Mouse (Mus musculus) limb, embryonic 14.5 days (tissue): ENCODE results near the gene Cipc. TPM values are rescaled to one million over a fixed set of nuclear protein-coding genes. Genes with fewer than 3 reads are reported as not detected.

Experiments
- ATAC-seq: fragments of 200-750 bp; cut with Nextera tagmentation; 2 replicates; pipeline ENCODE4 v1.8.0; 2017; ENCODE audit warnings: low read depth, moderate number of reproducible peaks, moderate TSS enrichment; ENCODE audit not compliant: low FRiP score
- DNase-seq: peaks from one replicate; pipeline ENCODE4 v3.0.0-alpha.2; 2015; ENCODE audit warnings: low spot score
- H3K27ac ChIP-seq: fragments of 300-500 bp; sonication (generic); replicated peaks from 2 replicates; pipeline ENCODE4 v1.5.1; 2014; ENCODE audit warnings: low read depth, mild to moderate bottlenecking, low read length, moderate library complexity, mixed read lengths
- H3K27me3 ChIP-seq: fragments of 300-500 bp; sonication (generic); 2 replicates; pipeline ENCODE4 v1.6.1; 2014; ENCODE audit warnings: low read length, mixed read lengths; ENCODE audit not compliant: control insufficient read depth, insufficient read depth
- H3K36me3 ChIP-seq: fragments of 300-500 bp; sonication (generic); 2 replicates; pipeline ENCODE4 v1.6.1; 2014; ENCODE audit warnings: mild to moderate bottlenecking, low read length, moderate library complexity, mixed read lengths; ENCODE audit not compliant: control insufficient read depth, insufficient read depth
- H3K4me1 ChIP-seq: fragments of 300-500 bp; sonication (generic); 2 replicates; pipeline ENCODE4 v1.6.1; 2014; ENCODE audit warnings: antibody characterized with exemption, low read length, mixed read lengths; ENCODE audit not compliant: control insufficient read depth, insufficient read depth
- H3K4me2 ChIP-seq: fragments of 300-500 bp; sonication (generic); replicated peaks from 2 replicates; pipeline ENCODE4 v1.6.1; 2014; ENCODE audit warnings: low read depth, mild to moderate bottlenecking, low read length, moderate library complexity; ENCODE audit not compliant: severe bottlenecking
- H3K4me3 ChIP-seq: fragments of 300-500 bp; sonication (generic); replicated peaks from 2 replicates; pipeline ENCODE4 v1.5.1; 2014; ENCODE audit warnings: low read length
- H3K9ac ChIP-seq: fragments of 300-500 bp; sonication (generic); 2 replicates; pipeline ENCODE4 v1.6.1; 2014; ENCODE audit warnings: mild to moderate bottlenecking, low read depth, low read length, moderate library complexity; ENCODE audit not compliant: severe bottlenecking
- H3K9me3 ChIP-seq: fragments of 300-500 bp; sonication (generic); 2 replicates; pipeline ENCODE4 v1.6.1; 2016; ENCODE audit warnings: low read length; ENCODE audit not compliant: control insufficient read depth
- POLR2A ChIP-seq: fragments of 200-500 bp; IDR thresholded peaks from 2 replicates; pipeline ENCODE4 v1.8.0; 2012; ENCODE audit warnings: inconsistent platforms, mild to moderate bottlenecking, moderate library complexity, borderline replicate concordance; ENCODE audit not compliant: insufficient read depth, insufficient read length; ENCODE audit errors: extremely low read depth
- WGBS: fragments of 180-500 bp; shearing (Covaris S2); extraction: QIAGEN DNeasy Blood & Tissue Kit; methylation state at CpG from one replicate; pipeline ENCODE4 v1.1.7; 2014; 5-methylcytosine and 5-hydroxymethylcytosine counted together
- polyA plus RNA-seq, 2 experiments: library from polyadenylated mRNA; depleted of rRNA in 1 of 2; stranded (reverse) in 1 of 2; unstranded in 1 of 2; fragments of >200 nt; fragmentation: Nextera tagmentation in 1 of 2; extraction: Ambion mirVana in 1 of 2; gene quantifications; 2 replicates each; pipeline versions ENCODE4 v1.2.1 to v1.2.3; 2012 to 2014

The Cipc gene
- polyA plus RNA-seq, 2 experiments: 20.0 to 31.3 TPM

- no peak overlapping the region for H3K27ac ChIP-seq
- no peaks in the 10 kb centered on the region for H3K27me3 ChIP-seq
- no peak for DNase-seq
- 64% methylated on average over 5 of the region's 5 CpGs for WGBS
- H3K4me1 ChIP-seq: peaks cover 2% of the 10 kb centered on the region; the same call in 1 of the 2 replicates
- TF ChIP-seq POLR2A: no peak
- H3K4me3 ChIP-seq: no peak overlapping the region
- ATAC-seq: no peak
- no peaks in the 10 kb centered on the region for H3K36me3 ChIP-seq
- no peak overlapping the region for H3K4me2 ChIP-seq
- H3K9ac ChIP-seq: no peak overlapping the region
- no peaks in the 10 kb centered on the region for H3K9me3 ChIP-seq
These were observed 4.9 kb upstream of the Cipc start for GRCm38 (mm10) chr12:86941734-86942486.

- no peaks in the 10 kb centered on the region for H3K9me3 ChIP-seq
- no peaks in the 10 kb centered on the region for H3K36me3 ChIP-seq
- TF ChIP-seq POLR2A: no peak
- H3K4me3 ChIP-seq: no peak overlapping the region
- H3K27ac ChIP-seq: no peak overlapping the region
- no peak overlapping the region for H3K9ac ChIP-seq
- DNase-seq (no peak), ATAC-seq (no peak)
- peaks cover 9% of the 10 kb centered on the region for H3K4me1 ChIP-seq
- no peak overlapping the region for H3K4me2 ChIP-seq
- no peaks in the 10 kb centered on the region for H3K27me3 ChIP-seq
- WGBS: 83% methylated on average over 8 of the region's 8 CpGs
These were observed 3.4 kb upstream of the Cipc start for GRCm38 (mm10) chr12:86943421-86943820.

- H3K27me3 ChIP-seq: no peaks in the 10 kb centered on the region
- H3K36me3 ChIP-seq: no peaks in the 10 kb centered on the region
- no peak overlapping the region for H3K4me2 ChIP-seq
- H3K4me1 ChIP-seq: peaks cover 18% of the 10 kb centered on the region
- TF ChIP-seq POLR2A: no peak
- no peak overlapping the region for H3K27ac ChIP-seq
- H3K4me3 ChIP-seq: no peak overlapping the region
- WGBS: 3% methylated on average over 4 of the region's 4 CpGs
- no peak overlapping the region for H3K9ac ChIP-seq
- ATAC-seq (no peak), DNase-seq (peak; percentile 85)
- H3K9me3 ChIP-seq: no peaks in the 10 kb centered on the region
These were observed 1.7 kb upstream of the Cipc start for GRCm38 (mm10) chr12:86945126-86945525.

GRCm38 (mm10) chr12:86946301-86946781 lies 502 bp upstream of the Cipc start:
- H3K9me3 ChIP-seq: no peaks in the 10 kb centered on the region
- H3K4me1 ChIP-seq: peaks cover 18% of the 10 kb centered on the region
- no peak for TF ChIP-seq POLR2A
- peak overlapping the region; percentile 65 for H3K4me3 ChIP-seq
- H3K4me2 ChIP-seq: peak overlapping the region; percentile 75
- peak overlapping the region; percentile 98 for H3K27ac ChIP-seq
- DNase-seq: peak; percentile 27
- H3K27me3 ChIP-seq: no peaks in the 10 kb centered on the region
- H3K9ac ChIP-seq: peak overlapping the region; percentile 91
- no peaks in the 10 kb centered on the region for H3K36me3 ChIP-seq
- no peak for ATAC-seq
- WGBS: 2% methylated on average over 17 of the region's 17 CpGs

GRCm38 (mm10) chr12:86947681-86948401 lies 998 bp downstream of the Cipc start:
- no peak for TF ChIP-seq POLR2A
- Histone ChIP-seq H3K9me3 (no peaks in the 10 kb centered on the region), H3K27me3 (no peaks in the 10 kb centered on the region), H3K36me3 (peaks cover 5% of the 10 kb centered on the region; the same call in 1 of the 2 replicates), H3K4me1 (peaks cover 18% of the 10 kb centered on the region), H3K4me3 (peak overlapping the region; percentile 65), H3K27ac (peak overlapping the region; percentile 58; the same call in 1 of the 2 replicates), H3K9ac (peak overlapping the region; percentile 63), H3K4me2 (peak overlapping the region; percentile 88)
- 16% methylated on average over 26 of the region's 26 CpGs for WGBS
- DNase-seq (no peak), ATAC-seq (peak; percentile 5; the same call in 1 of the 2 replicates)
